Mouse (Mus musculus) urinary bladder, postnatal 4 days (tissue): ENCODE data around the gene Rhd.

ENCODE experiments used
- DNase-seq, 2 experiments: peaks; one replicate each; pipeline ENCODE4 v3.0.0; 2021 to 2022; ENCODE audit warnings: low spot score in 2 of 2

The Rhd gene

DNA sequence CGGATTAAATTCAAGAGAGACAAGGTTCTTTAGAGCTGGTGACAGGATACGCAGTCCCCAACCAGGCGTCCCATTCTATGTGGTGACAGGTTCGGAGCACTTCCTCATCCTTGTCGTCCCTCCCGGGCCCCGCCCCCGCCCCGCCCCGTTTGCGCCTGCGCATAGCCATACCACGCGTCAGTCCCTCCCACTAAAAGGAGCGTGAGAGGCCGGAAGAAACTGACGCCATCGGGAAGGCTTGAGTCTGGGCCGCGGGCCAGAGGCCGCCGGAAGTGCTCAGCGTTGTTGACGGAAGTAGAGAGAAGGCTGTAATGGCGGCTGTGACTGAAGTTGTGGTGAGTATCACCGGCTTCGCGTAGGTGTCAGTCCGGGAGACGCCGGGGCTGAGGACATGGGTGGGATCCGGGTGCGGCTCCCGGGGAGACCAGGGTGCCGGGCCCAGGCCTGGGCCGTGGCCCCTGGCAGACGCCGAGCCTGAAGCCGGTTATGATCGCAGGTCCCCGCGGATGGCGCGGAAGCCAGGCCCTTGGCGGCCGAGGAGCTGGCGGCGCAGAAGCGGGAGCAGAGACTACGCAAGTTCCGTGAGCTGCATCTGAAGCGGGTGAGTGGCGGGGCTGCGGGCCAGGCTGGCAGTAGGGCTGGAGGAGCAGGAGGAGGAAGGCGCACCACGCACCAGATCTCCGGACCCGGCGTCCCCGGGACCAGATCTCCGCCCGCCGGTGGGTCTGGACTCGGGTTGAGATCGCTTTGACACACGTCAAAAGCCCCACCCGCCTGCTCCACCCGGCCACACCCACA is 66.5 kb downstream of the Rhd start, which contains the start of gene Syf2:
Gene Syf2 (plus strand): TSS at position 215 of the 798 bp plus-strand sequence.
- peak; percentile 92 to 94 for DNase-seq

GRCm38 (mm10) chr4:134937240-134938176 is 73.2 kb downstream of the Rhd start:
- DNase-seq: no peak

GRCm38 (mm10) chr4:134939900-134940299 is 75.6 kb downstream of the Rhd start:
- DNase-seq: no peak

- no peak for DNase-seq
Measured at GRCm38 (mm10) chr4:134943758-134944538, 79.6 kb downstream of the Rhd start.
